Mouse (Mus musculus): Measurements from ENCODE around the gene Msi2.

Msi2 gene

DNA sequence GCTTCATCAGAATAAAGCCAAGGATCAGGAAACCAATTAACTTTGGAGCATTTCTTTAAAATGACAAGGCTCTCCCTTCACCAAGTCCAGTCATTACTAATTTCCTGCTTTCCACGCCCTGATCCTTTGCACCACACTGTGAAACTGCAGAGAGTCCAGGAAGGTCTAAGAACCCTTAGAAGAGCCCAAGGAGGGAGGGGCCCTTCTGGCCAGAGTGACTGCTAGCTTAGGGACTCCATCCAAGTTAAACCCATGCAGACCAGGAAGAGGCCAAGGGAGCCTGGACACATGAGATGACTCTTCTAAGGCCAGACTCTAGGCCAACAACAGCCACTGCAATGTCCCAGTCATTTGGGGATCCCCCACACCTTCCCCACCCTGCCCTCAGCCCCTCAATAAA is 83.7 kb downstream of the Msi2 start:
- DNase-seq = no peak

DNA sequence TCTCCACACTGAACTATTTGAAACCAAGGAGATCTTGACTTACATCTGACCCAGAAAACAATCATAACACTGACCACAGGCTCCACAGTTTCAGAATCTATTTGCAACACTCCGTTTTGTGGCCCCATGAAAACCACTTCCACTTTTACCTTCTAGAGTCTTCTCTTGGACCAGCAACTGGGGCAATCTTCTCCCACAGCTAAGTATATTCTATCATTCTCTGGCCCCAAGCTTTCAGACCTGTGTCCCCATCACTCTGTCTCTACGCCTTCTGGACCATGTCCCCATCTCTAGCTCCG is 86.4 kb downstream of the Msi2 start:
- DNase-seq = no peak

DNA sequence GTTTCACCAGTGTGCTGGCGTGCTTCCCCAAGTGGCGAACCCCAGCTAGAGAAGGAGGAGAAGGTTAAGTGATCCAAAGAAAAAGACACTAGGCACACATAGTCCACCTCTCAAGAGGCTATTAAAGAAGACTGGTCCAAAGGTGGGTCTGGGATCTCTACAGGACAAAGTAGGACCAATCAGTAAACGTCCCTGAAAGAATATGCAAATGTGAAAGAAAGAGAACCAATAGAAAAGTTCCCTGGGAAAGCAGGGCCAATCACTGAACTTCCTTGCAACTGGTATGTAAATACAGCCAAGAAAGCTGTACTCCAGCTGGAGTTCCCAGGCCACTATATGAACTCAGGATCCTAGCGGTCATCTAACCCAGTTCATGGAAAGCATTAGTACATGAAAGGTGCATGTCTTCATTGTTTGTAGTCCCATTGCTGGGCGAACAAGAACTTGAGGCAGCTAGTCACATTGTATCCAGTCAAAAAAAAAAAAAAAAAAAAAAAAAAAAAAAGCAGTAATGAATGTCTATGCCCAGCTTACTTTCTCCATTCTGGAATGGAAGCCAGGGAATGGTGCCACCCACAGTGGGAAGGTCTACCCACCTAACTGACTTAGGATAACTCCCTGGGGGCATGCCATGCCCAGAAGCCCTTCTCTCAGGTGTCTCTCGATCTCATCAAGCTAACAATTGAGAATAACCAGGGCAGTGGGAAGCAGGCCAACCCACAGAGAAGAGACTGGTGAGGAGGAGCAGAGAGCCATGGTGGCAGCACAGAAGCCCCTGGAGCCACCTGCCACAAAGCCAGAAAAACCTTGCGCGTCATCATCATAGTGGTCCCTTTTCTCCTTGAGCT is 87.0 kb downstream of the Msi2 start:
- no peak for DNase-seq

- no peak for DNase-seq
Observed at GRCm38 (mm10) chr11:88629619-88630018, 88.7 kb downstream of the Msi2 start.

GRCm38 (mm10) chr11:88629165-88629564 is 89.1 kb downstream of the Msi2 start:
- DNase-seq = no peak

- no peak for DNase-seq
Observed at GRCm38 (mm10) chr11:88628676-88629075, 89.6 kb downstream of the Msi2 start.

DNA sequence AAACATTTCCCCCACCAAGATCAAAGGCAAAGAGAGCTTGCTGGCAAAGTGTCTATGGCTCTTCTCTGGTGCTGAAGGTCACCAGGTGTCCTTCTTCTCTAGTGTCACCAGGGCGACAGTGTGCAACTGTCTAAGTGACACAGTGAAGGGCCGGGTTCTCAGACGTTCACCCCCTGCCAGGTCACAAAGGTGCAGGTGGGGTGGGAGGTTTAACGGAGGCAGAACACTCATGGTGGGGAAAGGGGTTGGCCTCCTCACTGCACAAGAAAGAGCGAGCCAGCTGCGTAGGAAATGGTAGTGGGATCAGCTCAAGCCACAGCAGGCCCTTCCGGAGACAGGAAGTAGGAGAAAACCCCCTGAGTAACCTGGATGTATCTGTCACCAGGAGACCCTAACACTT is 91.0 kb downstream of the Msi2 start:
- no peak for DNase-seq

- no peak for DNase-seq
Observed at GRCm38 (mm10) chr11:88626576-88626975, 91.7 kb downstream of the Msi2 start.

DNA sequence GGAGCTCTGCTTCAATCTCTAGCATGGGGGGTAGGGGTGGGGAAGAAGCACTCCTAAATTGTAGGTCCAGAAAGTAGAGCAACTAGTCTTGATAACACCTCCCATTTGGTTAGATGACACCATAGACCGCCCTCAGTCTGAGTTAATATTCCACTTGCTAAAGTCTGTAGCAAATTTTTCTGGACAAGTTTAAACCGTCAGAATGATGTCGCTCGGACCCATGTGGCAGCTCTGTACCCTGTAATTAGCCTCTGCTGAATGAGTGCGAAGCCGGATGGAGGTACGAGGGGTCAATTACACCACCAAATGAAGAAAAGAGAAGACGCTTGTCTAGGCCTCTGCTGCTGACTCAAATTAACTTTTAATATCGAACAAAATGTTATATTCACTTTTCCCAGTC is 92.3 kb downstream of the Msi2 start:
- no peak for DNase-seq

GRCm38 (mm10) chr11:88625063-88625462 is 93.2 kb downstream of the Msi2 start:
- no peak for DNase-seq

GRCm38 (mm10) chr11:88624627-88625026 is 93.7 kb downstream of the Msi2 start:
- no peak for DNase-seq

- no peak for DNase-seq
Observed at GRCm38 (mm10) chr11:88623671-88624070, 94.6 kb downstream of the Msi2 start.

- DNase-seq = no peak
Observed at GRCm38 (mm10) chr11:88622496-88622895, 95.8 kb downstream of the Msi2 start.

GRCm38 (mm10) chr11:88621789-88622188 is 96.5 kb downstream of the Msi2 start:
- DNase-seq = no peak

DNA sequence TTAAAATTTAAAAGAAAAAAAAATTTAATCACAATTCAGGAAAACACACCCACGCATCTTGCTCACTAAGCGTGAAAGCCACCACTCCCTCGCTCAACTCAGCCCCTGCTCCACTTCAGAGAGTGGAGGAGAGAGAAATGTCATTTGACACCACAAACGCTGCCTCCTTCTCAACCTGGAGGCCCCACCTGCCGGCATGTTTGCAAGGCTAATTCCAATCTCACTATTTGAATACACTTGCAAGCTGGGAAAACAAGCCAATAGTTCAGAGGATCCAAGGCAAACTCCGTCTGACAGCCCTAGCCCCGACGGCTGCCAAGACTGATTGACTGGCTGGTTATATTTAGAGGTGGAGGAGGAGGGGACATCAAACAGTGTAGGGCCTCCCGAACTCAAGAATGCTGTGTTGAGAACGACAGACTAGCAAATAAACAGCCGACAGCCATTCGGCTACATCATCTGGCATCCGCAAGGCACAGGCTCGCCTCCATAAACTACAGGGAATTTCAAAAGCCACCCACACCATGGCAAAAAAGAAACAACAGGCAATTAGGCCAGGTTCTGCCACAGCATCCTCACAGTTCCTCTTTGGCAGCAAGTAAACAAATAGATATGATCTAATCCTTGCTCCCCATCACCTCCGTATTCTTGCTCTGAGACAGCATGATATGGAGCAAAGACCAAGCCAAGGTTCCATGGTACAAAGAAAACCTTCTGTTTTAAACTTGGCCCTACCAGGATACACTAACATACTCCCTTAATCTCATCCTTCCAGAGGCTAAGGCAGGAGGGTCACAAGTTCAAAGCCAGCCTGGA is 97.9 kb downstream of the Msi2 start:
- DNase-seq = peak; percentile 35

GRCm38 (mm10) chr11:88619468-88620157 is 98.7 kb downstream of the Msi2 start:
- no peak for DNase-seq

DNA sequence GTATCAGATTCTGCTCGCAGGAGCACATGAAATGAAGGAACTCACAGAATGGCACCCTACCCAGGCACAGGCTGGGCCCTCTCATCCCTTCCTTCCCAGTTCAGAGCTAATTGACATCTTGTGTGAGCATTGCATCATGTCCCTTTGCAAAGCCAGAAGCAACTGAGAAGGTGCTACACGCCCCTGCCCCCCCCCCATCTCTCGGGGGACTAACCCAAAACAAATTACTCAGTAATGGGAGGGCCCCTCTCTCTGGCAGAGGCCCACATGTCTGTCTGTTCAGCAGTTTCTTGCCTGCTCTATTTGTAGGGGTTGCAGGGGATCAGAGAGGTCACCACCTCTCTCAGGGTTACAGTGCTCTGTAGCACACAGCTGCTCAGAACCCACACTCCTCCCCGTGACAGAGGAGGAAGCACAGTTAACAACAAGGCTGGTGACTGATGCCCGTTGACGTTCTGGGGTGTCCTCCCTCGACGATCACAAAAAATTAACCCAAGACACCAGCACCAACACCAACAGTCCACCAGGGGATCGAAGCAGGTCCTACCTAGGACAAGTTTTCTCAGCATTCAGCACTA is 99.5 kb downstream of the Msi2 start:
- DNase-seq = no peak

- DNase-seq = no peak
Observed at GRCm38 (mm10) chr11:88618005-88618501, 100.3 kb downstream of the Msi2 start.

- DNase-seq = no peak
Observed at GRCm38 (mm10) chr11:88617380-88617779, 100.9 kb downstream of the Msi2 start.

GRCm38 (mm10) chr11:88614527-88615305 is 103.6 kb downstream of the Msi2 start:
- no peak for DNase-seq

DNA sequence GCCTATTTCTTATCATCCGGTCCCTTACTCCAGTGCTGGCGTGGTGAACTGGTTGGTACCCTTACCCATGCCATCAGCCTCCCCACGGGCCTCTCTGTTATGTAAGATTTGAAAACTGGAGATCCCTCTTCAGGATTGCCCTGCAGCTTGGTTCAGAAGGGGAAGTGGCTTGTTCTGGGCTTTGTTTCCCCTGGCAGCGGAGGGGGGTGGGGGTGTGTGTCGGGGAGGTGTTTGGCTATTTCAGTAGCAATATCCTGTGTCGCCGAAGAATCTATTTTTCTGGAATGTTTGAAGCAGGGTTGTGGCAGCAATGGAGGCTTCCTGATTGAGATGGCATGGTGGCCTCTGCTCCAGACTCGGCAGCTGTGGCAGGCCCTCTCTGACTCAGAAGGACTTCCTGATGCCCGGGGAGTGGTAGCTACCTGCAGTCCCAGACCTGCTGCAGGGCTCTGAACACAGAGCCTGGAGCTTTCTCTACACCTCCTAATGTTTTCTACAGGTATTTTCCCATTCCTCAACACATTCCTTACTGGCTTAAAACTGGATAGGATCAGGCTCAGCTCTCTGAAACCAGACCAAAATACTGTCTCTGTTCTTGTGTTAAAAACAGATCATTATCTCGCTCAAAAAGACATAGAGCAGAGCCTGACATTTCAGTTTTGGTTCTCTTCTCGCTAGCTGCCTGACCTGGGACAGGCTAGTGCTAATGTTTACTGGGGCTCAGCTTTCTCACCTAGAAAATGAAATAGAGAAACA is 104.4 kb downstream of the Msi2 start:
- DNase-seq = no peak

DNA sequence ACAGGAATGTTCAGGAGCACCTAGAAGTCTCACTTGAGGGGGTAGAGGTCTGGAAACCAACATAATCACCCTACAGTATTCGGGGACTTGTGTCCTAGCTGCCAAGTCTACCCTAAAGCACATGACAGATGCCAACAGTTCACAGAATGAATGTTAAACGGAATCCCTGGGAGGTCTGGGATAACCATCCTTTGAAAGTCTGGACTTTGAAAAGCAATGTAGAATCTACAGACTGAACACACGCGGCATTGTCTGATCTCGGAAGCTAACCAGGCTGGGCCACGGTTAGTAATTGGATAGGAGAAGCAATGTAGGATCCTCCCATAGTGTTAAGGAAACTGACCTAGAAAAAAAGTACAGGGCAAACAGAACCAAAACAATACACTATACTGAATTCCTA is 105.3 kb downstream of the Msi2 start:
- no peak for DNase-seq

All from cerebellum, adult 8-10 months (tissue).